Mouse (Mus musculus): ENCODE results near the gene Mgst3. TPM values are rescaled to one million over a fixed set of nuclear protein-coding genes. Genes with fewer than 3 reads are reported as not detected.

The Mgst3 gene
- polyA plus RNA-seq, 1 experiment from 2014 or later: 61.9 TPM

GRCm38 (mm10) chr1:167386466-167386865 lies 7.2 kb downstream of the Mgst3 start:
- Histone ChIP-seq H3K4me1 (0 out of 2 replicates have a peak, but pooled peaks cover 2% of the 10 kb centered on the region), H3K27me3 (no peaks in the 10 kb centered on the region), H3K4me3 (no peak overlapping the region), H3K9ac (no peak overlapping the region), H3K27ac (no peak overlapping the region), H3K36me3 (no peaks in the 10 kb centered on the region), H3K4me2 (no peak overlapping the region), H3K9me3 (no peaks in the 10 kb centered on the region)
- ATAC-seq (ENCODE audit: insufficient number of reproducible peaks, low FRiP score, low TSS enrichment, low read depth): no peak
- 29% methylated on average over 1 of the region's 2 CpGs for WGBS

- no peaks in the 10 kb centered on the region for H3K9me3 ChIP-seq
- ATAC-seq (ENCODE audit: insufficient number of reproducible peaks, low FRiP score, low TSS enrichment, low read depth): no peak
- 58% methylated on average over 5 of the region's 5 CpGs for WGBS
Observed at GRCm38 (mm10) chr1:167385636-167386035, 8.0 kb downstream of the Mgst3 start.

GRCm38 (mm10) chr1:167385211-167385610 lies 8.4 kb downstream of the Mgst3 start:
- H3K4me3 ChIP-seq: no peak overlapping the region
- no peaks in the 10 kb centered on the region for H3K9me3 ChIP-seq
- H3K36me3 ChIP-seq: no peaks in the 10 kb centered on the region
- H3K27ac ChIP-seq: no peak overlapping the region
- WGBS: 88% methylated on average over 2 of the region's 2 CpGs
- no peaks in the 10 kb centered on the region for H3K27me3 ChIP-seq
- no peak for ATAC-seq (ENCODE audit: insufficient number of reproducible peaks, low FRiP score, low TSS enrichment, low read depth)
- H3K4me1 ChIP-seq: 0 out of 2 replicates have a peak, but pooled peaks cover 2% of the 10 kb centered on the region
- no peak overlapping the region for H3K9ac ChIP-seq
- H3K4me2 ChIP-seq: no peak overlapping the region

More at GRCm38 (mm10) chr1:167385636-167386035, 8.0 kb downstream of the Mgst3 start:
- Histone ChIP-seq H3K4me1 (0 out of 2 replicates have a peak, but pooled peaks cover 2% of the 10 kb centered on the region), H3K27ac (no peak overlapping the region), H3K4me3 (no peak overlapping the region), H3K27me3 (no peaks in the 10 kb centered on the region), H3K9ac (no peak overlapping the region), H3K36me3 (no peaks in the 10 kb centered on the region), H3K4me2 (no peak overlapping the region)

GRCm38 (mm10) chr1:167384156-167384555 lies 9.5 kb downstream of the Mgst3 start:
- no peaks in the 10 kb centered on the region for H3K27me3 ChIP-seq
- H3K4me1 ChIP-seq: 0 out of 2 replicates have a peak, but pooled peaks cover 2% of the 10 kb centered on the region
- no peaks in the 10 kb centered on the region for H3K36me3 ChIP-seq
- H3K9ac ChIP-seq: no peak overlapping the region
- H3K9me3 ChIP-seq: no peaks in the 10 kb centered on the region
- H3K4me2 ChIP-seq: no peak overlapping the region
- H3K4me3 ChIP-seq: no peak overlapping the region
- no peak overlapping the region for H3K27ac ChIP-seq
- 58% methylated on average over 3 of the region's 3 CpGs for WGBS
- no peak for ATAC-seq (ENCODE audit: insufficient number of reproducible peaks, low FRiP score, low TSS enrichment, low read depth)

GRCm38 (mm10) chr1:167383178-167383577 lies 10.5 kb downstream of the Mgst3 start:
- no peak overlapping the region for H3K4me3 ChIP-seq
- H3K27me3 ChIP-seq: no peaks in the 10 kb centered on the region
- H3K9ac ChIP-seq: no peak overlapping the region
- no peaks in the 10 kb centered on the region for H3K36me3 ChIP-seq
- WGBS: 90% methylated on average over 5 of the region's 5 CpGs
- ATAC-seq (ENCODE audit: insufficient number of reproducible peaks, low FRiP score, low TSS enrichment, low read depth): no peak
- 0 out of 2 replicates have a peak, but pooled peaks cover 2% of the 10 kb centered on the region for H3K4me1 ChIP-seq
- no peak overlapping the region for H3K4me2 ChIP-seq
- H3K27ac ChIP-seq: no peak overlapping the region
- H3K9me3 ChIP-seq: no peaks in the 10 kb centered on the region

GRCm38 (mm10) chr1:167382763-167383162 lies 10.9 kb downstream of the Mgst3 start:
- H3K36me3 ChIP-seq: no peaks in the 10 kb centered on the region
- H3K27me3 ChIP-seq: no peaks in the 10 kb centered on the region
- H3K9me3 ChIP-seq: no peaks in the 10 kb centered on the region

GRCm38 (mm10) chr1:167382316-167382715 lies 11.3 kb downstream of the Mgst3 start:
- H3K4me3 ChIP-seq: no peak overlapping the region
- H3K4me1 ChIP-seq: 0 out of 2 replicates have a peak, but pooled peaks cover 1% of the 10 kb centered on the region
- H3K4me2 ChIP-seq: no peak overlapping the region
- H3K27ac ChIP-seq: no peak overlapping the region
- H3K27me3 ChIP-seq: no peaks in the 10 kb centered on the region
- no peaks in the 10 kb centered on the region for H3K9me3 ChIP-seq
- H3K36me3 ChIP-seq: no peaks in the 10 kb centered on the region
- no peak for ATAC-seq (ENCODE audit: insufficient number of reproducible peaks, low FRiP score, low TSS enrichment, low read depth)
- no peak overlapping the region for H3K9ac ChIP-seq
- 79% methylated on average over 7 of the region's 7 CpGs for WGBS

More at GRCm38 (mm10) chr1:167382763-167383162, 10.9 kb downstream of the Mgst3 start:
- Histone ChIP-seq H3K4me1 (0 out of 2 replicates have a peak, but pooled peaks cover 2% of the 10 kb centered on the region), H3K4me2 (no peak overlapping the region), H3K27ac (no peak overlapping the region), H3K4me3 (no peak overlapping the region), H3K9ac (no peak overlapping the region)
- no peak for ATAC-seq (ENCODE audit: insufficient number of reproducible peaks, low FRiP score, low TSS enrichment, low read depth)
- 88% methylated on average over 5 of the region's 5 CpGs for WGBS

- H3K4me3 ChIP-seq: no peak overlapping the region
- 69% methylated on average over 8 of the region's 8 CpGs for WGBS
- no peak for ATAC-seq (ENCODE audit: insufficient number of reproducible peaks, low FRiP score, low TSS enrichment, low read depth)
- peaks cover under 1% of the 10 kb centered on the region; the same call in 1 of the 2 replicates for H3K36me3 ChIP-seq
- H3K27me3 ChIP-seq: no peaks in the 10 kb centered on the region
- H3K27ac ChIP-seq: no peak overlapping the region
- no peak overlapping the region for H3K9ac ChIP-seq
- H3K4me2 ChIP-seq: no peak overlapping the region
- no peaks in the 10 kb centered on the region for H3K4me1 ChIP-seq
- H3K9me3 ChIP-seq: no peaks in the 10 kb centered on the region
Observed at GRCm38 (mm10) chr1:167381050-167382015, 12.3 kb downstream of the Mgst3 start.

GRCm38 (mm10) chr1:167380223-167380622 lies 13.4 kb downstream of the Mgst3 start:
- no peak overlapping the region for H3K4me2 ChIP-seq
- 89% methylated on average over 2 of the region's 2 CpGs for WGBS

GRCm38 (mm10) chr1:167379751-167380150 lies 13.9 kb downstream of the Mgst3 start:
- Histone ChIP-seq H3K36me3 (peaks cover 5% of the 10 kb centered on the region; the same call in 1 of the 2 replicates), H3K4me3 (no peak overlapping the region), H3K4me1 (no peaks in the 10 kb centered on the region), H3K27ac (no peak overlapping the region), H3K9ac (no peak overlapping the region), H3K9me3 (no peaks in the 10 kb centered on the region), H3K4me2 (no peak overlapping the region), H3K27me3 (no peaks in the 10 kb centered on the region)
- WGBS: 77% methylated on average over 5 of the region's 5 CpGs
- no peak for ATAC-seq (ENCODE audit: insufficient number of reproducible peaks, low FRiP score, low TSS enrichment, low read depth)

More at GRCm38 (mm10) chr1:167380223-167380622, 13.4 kb downstream of the Mgst3 start:
- Histone ChIP-seq H3K9me3 (no peaks in the 10 kb centered on the region), H3K27ac (no peak overlapping the region), H3K27me3 (no peaks in the 10 kb centered on the region), H3K4me1 (no peaks in the 10 kb centered on the region), H3K36me3 (peaks cover 5% of the 10 kb centered on the region; the same call in 1 of the 2 replicates), H3K4me3 (no peak overlapping the region), H3K9ac (no peak overlapping the region)
- ATAC-seq (ENCODE audit: insufficient number of reproducible peaks, low FRiP score, low TSS enrichment, low read depth): no peak

GRCm38 (mm10) chr1:167378019-167378418 lies 15.6 kb downstream of the Mgst3 start:
- no peaks in the 10 kb centered on the region for H3K9me3 ChIP-seq
- no peak overlapping the region for H3K4me3 ChIP-seq
- H3K4me1 ChIP-seq: no peaks in the 10 kb centered on the region; the same call in 1 of the 2 replicates
- no peak overlapping the region for H3K27ac ChIP-seq
- no peak overlapping the region for H3K4me2 ChIP-seq
- ATAC-seq (ENCODE audit: insufficient number of reproducible peaks, low FRiP score, low TSS enrichment, low read depth): no peak
- WGBS: 49% methylated on average over 6 of the region's 6 CpGs
- H3K9ac ChIP-seq: no peak overlapping the region
- H3K36me3 ChIP-seq: peaks cover 5% of the 10 kb centered on the region; the same call in 1 of the 2 replicates
- no peaks in the 10 kb centered on the region for H3K27me3 ChIP-seq

GRCm38 (mm10) chr1:167374942-167375341 lies 18.7 kb downstream of the Mgst3 start:
- Histone ChIP-seq H3K4me1 (no peaks in the 10 kb centered on the region; the same call in 1 of the 2 replicates), H3K27ac (no peak overlapping the region), H3K9ac (no peak overlapping the region), H3K36me3 (peaks cover 5% of the 10 kb centered on the region; the same call in 1 of the 2 replicates), H3K9me3 (no peaks in the 10 kb centered on the region), H3K4me3 (no peak overlapping the region), H3K27me3 (no peaks in the 10 kb centered on the region), H3K4me2 (no peak overlapping the region)
- no peak for ATAC-seq (ENCODE audit: insufficient number of reproducible peaks, low FRiP score, low TSS enrichment, low read depth)
- WGBS: 59% methylated on average over 2 of the region's 2 CpGs

Data from limb, embryonic 15.5 days (tissue).